Mouse (Mus musculus): ENCODE data around the gene Gm8122.
"Not testable (repeated sequence)": the region's sequence is repeated elsewhere in the genome, so short reads cannot be mapped to it uniquely, and the experiment has no call there.

The Gm8122 gene

DNA sequence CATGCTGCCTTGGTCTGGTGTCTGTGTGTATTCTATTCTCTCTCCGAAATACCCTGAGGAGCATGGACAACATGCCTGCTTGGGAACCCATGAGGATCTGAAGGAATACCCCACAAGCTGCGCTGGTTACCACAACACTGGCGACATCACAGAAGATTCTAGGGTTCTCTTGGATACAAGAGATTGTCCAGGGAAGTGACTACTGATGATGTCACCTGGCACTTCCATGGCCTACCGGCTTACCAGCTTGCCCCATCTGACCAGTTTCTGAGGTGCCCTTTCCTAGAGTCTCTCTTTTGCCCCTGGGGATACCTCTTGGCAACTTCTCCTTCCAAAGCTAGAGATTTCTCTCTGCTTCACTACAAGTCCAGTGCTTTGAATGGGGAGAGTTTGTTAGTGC lies at the start of gene Gm8122:
TSS of gene Gm8122 (minus strand) at position 101 of the 400 bp plus-strand sequence.
- DNase-seq (ENCODE audit: low spot score) = not testable (repeated sequence)

DNA sequence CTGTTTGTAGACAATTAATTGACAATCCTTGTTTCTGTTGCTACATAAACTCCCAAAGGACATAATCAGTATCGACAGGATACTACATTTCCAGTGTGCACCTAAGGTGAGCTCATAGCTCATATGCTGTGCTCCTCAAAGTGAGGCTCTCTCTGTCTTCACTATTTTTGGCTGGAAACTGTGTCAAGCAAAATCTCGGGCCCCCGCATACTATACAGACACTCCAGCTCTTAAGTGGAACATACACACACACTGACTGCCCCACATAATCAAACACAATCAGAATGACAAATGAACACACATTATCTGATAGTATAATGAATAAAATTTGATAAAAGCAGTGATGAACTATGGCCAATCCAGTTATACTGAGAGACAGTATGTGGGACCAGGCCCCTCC lies 43.6 kb upstream of the Gm8122 start:
- DNase-seq (ENCODE audit: low spot score) = not testable (repeated sequence)

DNA sequence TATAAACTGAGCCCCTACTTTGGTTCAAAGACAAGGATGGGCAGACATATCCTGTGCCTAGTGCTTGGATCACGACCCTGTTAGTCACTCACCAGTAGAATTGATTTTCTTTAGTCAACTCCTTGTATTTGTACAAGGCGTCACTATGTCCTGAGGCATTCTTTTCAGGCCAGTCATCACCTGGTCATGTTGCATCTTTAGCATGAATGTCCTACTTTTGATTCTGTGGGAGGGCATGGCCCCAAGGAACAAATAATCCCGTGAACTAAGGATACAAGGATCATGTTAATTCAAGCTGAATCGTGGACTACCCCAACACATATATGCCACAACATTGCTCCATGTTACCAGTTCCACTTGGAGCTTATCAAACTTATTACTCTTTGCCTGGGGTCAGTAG lies 43.0 kb upstream of the Gm8122 start:
- not testable (repeated sequence) for DNase-seq (ENCODE audit: low spot score)

DNA sequence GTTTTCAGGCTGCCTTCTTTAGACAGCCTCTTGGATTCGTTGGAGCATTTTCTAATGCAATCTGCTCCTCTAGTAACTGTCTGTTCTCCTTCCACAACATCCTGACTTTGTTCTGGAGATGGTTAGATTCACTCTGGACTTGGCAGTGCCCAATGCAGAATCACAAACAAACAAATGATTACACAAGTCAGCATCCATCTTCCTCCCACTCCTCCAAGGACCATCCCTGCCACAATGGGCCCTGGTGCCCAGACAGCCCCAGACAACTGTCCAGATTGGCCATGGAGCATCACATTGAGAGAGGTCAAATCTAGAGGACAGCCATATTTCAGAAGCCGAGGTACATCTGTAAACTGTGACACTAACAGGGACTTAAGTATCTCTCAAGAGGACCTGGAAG lies 42.4 kb upstream of the Gm8122 start:
- DNase-seq (ENCODE audit: low spot score) = not testable (repeated sequence)

DNA sequence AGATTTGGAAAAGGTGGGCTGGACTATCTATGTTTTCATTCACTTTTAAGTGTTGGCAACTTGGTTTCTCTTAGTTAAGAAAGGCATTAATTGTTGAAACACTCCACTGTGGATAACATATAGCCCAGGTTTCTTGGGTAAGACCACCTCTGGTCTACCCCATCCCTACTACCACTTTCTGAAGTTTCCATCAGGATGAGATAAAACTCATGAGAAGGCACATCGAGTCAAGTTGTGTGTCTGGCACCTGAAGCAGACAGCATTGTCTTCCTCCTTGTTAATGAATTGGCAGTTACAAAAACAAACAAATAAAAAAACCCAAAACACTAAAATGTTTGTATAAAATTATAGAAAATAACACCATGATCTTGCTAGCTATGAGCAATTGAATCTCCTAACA lies 40.6 kb upstream of the Gm8122 start:
- not testable (repeated sequence) for DNase-seq (ENCODE audit: low spot score)

DNA sequence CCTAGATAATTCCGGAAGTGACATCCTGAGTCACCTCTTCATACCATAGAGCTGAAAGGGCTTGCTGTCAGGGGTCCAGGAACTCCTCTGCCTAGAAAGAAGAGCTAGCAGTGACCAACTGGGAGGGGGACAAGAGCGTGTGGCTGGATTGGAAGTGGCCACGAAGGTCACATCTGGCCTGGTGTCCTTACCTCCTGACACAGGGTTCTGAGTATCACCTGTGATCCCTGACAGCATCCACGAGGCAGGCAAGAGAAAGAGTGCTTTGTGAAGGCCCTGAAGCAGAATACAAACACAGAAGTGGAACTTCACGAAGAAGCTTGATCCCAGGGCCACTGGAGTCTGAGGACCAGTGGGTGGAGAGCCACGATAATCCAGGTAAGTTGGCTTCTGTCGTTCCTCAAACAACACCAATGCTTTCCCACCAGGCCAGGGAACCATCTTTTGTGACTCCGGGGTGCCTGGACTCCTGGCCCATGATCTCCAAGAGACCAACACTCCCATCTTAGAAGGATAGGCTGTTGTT lies 39.9 kb upstream of the Gm8122 start, which contains the start of gene Gm9732:
TSS of gene Gm9732 (plus strand) at position 51 of the 526 bp plus-strand sequence.
- not testable (repeated sequence) for DNase-seq (ENCODE audit: low spot score)

DNA sequence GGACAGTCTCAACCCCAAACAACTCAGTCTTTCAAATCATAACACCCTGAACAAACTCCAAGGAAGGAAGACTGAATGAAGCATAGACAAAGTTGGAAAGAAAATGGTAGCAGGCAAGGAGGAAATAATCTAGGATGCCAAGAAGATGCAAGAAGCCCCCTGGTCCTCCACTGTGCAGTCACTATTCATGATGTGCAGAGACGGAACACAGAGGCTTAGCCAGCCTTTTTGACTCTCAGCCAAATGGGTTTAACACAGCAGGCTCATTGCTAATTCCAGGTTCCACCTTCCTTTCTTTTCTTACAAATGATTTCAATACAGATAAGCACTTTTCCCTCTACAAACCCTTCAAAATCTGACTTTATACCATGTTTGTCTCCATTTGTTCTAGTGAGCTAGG lies 38.1 kb upstream of the Gm8122 start:
- DNase-seq (ENCODE audit: low spot score) = not testable (repeated sequence)

DNA sequence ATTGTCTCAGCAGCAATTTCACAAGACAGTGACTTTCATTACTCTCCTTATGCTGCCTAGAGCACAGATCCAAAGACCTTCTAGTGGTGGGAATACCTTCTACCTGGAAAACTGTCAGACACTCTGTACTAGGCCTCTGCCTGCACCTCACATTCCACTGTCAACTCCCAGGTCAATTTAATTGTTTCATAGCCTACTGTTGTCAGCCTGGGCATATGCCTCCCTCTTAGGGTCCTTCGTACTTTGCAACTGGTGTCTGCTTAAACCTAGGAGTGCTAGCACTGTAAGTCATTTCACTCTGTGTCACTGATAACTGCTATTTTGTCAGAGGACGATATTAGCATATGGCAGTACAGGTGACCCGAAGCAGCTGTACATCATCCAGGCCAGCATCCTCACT lies 34.1 kb upstream of the Gm8122 start:
- DNase-seq (ENCODE audit: low spot score) = not testable (repeated sequence)

DNA sequence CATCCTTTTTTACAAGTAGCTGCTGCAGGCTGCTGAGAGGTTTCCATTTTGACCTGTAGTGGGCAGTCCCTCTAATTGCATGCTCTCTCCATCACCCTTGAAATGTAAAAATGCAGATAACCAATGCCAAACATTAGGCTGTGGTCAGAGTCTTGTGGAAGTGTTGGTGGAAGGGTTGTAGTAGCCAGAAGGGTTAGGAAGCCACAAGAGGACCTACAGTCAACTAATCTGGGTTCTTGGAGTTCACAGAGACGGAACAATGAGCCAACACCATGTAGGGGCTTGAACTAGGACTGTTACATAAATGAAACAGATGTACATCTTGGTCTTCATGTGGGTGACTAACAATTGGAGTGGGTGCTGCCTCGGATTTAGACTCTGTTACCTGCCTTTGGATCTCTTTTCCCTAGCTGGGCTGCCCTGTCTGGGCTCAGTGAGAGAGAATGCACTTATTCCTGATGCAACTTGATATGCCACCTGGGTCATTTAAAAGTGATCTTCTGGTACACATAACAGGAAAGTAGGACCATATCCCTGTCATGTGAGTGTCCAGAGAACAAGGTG lies 33.5 kb upstream of the Gm8122 start:
- DNase-seq (ENCODE audit: low spot score) = not testable (repeated sequence)

DNA sequence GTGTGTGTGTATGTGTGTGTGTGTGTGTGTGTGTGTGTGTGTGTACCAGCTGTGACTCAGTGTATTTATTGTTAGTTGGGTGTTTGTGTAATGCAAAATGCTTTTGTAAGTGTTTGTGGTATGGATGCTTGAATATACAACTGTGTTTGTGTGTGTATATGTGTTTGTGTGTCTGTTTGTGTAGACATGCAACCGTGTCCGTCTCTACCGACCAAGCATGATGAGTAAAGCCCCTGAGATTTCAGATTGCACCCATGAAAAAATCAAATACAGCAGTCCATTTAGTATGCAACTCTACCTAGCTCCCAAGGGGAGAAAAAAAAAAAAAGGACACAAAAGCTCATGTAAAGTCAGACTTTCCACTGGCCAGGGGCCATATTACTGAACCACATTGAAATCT lies 28.3 kb upstream of the Gm8122 start:
- not testable (repeated sequence) for DNase-seq (ENCODE audit: low spot score)

DNA sequence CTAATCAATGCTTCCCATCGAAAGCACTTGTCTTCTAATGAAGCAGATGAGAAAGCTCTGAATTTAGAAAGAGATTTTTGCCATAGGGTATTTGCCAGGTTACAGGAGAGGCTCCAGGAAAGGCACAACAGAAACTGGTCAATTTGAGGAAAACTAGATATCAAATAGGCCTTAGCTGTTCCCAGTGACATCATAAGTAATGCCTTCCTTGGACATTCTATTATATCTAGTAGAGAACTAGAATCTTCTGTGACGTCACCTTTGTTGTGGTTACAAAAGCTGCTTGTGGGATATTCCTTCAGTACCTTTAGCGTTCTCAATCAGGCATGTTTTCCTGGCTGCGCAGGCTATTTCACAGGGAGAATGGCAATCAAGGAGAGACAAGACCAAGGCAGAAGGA lies 23.2 kb upstream of the Gm8122 start, which contains the start of gene Gm8126:
TSS of gene Gm8126 (plus strand) at position 301 of the 400 bp plus-strand sequence.
- not testable (repeated sequence) for DNase-seq (ENCODE audit: low spot score)

DNA sequence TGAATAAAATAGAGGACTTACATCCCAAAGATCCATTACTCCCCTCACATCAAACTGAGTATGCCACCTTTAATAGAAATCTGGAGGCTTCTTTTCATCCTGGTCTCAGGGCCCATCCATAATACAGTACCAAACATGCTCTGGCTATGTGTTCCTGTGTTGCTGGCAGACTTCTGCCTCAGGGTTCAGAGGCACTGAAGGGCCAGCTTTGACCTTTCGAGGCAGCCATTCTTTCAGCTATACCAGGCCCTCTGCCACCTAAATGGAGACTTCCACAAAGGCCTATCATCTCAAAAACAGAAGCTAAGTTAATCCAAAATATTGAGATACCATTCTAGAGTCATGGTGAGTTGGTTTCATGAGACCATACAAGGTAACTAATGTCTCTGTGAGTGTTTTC lies 21.4 kb upstream of the Gm8122 start:
- DNase-seq (ENCODE audit: low spot score) = not testable (repeated sequence)

DNA sequence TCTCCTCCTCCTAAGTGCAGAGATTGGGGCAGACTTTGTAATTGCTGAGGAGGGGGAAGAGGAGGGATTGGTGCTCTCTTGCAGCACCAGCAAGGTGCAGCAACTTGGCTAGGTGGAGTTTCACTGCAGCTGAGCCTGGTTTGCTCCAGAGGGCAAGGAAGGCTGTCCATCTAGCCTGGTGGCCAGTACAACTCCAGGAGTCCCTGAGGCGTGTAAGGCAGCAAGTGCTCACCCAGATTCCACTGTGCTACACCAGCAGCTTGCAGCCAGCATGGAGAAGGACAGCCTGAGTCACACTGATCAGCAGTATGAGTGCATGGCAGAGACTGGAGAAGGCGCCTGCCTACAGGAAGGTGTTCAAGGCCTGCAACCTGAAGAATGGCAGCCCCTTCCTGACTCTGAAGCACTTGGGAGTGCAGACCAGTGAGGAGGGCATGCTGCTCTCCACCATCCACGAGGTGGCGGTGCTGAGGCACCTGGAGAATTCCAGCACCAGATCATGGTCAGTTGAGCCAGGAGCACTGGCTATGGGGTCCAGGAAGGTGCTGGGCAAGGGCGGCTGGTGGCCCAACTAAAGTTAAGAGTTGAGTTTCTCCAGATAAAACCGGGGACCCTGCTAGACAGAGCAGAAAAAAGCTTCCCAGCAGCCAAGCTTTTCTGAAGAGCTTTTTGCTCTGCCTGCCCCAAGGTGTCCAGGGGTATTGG lies 15.6 kb upstream of the Gm8122 start:
- DNase-seq (ENCODE audit: low spot score) = not testable (repeated sequence)

DNA sequence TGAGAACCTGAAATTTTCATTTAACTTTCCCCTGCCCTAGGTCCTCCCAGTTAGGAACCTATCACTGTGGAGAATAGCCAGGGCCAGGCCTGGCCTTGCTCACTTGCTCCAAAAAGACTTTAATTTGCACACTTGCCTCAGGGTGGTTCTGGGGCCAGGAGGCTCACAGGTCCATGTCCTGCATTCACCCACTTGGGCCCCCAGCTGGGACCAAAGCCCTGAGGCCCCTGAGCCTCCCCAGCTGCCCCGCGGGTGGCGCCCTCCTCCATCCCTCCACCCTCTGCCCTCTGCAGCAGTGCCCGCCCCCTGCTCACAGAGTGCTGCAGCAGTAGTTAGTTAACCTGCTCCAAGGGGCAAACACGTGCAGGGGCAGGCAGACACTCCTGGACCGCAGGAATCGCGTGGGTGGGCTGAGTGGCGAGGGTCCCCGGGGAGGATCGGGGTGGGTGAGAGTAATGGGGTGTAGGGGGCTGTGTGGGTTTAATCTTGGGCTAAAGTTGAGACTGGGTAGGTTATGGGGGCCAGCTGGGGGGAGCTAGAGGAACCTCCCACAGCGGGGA lies 14.6 kb upstream of the Gm8122 start:
- DNase-seq (ENCODE audit: low spot score) = not testable (repeated sequence)

DNA sequence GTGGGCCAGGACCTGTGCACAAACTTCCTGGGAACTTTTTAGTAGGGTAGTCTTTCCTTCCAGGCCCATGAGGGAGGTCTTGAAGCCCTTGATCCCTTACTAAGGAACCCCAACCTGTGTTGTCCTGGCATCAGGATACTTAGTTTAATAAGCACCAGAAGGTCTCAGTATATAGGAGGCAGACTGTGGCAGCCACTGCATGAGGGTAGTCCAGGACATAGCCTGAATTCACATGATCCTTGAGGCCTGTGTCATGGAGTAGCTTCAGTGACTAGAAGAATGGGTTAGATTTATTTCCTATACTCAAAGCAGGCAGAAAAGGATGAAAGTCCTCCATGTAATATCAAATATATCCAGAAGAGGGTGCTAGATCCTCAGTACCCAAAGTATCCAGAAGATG lies 2.7 kb upstream of the Gm8122 start:
- DNase-seq (ENCODE audit: low spot score) = not testable (repeated sequence)
